Mouse (Mus musculus): ENCODE measurements around the gene Polr1d. TPM values are rescaled to one million over a fixed set of nuclear protein-coding genes. Genes with fewer than 3 reads are reported as not detected.

Gene Polr1d
- 85.0 and 89.2 TPM in 2 replicates for polyA plus RNA-seq (2012; rRNA removed)

DNA sequence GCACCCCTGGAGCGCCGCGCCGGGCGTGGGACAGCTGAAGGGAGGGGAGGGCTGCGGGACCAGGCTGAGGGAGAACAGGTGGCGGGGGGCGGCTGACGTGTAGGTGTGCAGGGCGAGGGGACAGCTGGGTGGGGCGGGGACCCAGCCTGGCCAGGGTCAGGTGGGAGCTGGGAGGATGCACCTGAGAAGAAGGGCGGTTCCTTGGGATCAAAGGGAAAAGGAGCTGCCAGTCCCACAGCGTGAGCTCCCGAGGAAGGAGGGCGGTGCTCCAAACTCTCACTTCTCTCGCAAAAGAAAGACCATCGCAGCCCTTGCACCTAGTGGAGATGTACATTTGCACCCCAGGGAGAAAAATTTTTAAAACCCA lies at the start of gene Polr1d:
TSS of gene Polr1d (plus strand) at position 252 of the 367 bp plus-strand sequence.
- Histone ChIP-seq H3K4me3 (replicated peaks; ENCODE audit: insufficient read depth, low read depth, low read length) (peak within 1 kb of the TSS; percentile 85), H3K27me3 (ENCODE audit: control insufficient read depth, insufficient read depth, low read length) (no peaks in the 10 kb centered on the region), H3K27ac (ENCODE audit: insufficient read depth, low read length) (peak within 1 kb of the TSS; percentile 87), H3K4me1 (ENCODE audit: control insufficient read depth, insufficient read depth, low read length) (peaks cover 12% of the 10 kb centered on the region; the same call in 1 of the 2 replicates)
- TF ChIP-seq POLR2A (IDR thresholded peaks at IDR 0.05; ENCODE audit: borderline replicate concordance, insufficient read depth, low read length) = no peak
- no peak for TF ChIP-seq CTCF (IDR thresholded peaks at IDR 0.05; ENCODE audit: borderline replicate concordance, insufficient read depth, low read depth, low read length)
- no peak for DNase-seq
- WGBS = under 1% methylated on average over 17 of the region's 17 CpGs

DNA sequence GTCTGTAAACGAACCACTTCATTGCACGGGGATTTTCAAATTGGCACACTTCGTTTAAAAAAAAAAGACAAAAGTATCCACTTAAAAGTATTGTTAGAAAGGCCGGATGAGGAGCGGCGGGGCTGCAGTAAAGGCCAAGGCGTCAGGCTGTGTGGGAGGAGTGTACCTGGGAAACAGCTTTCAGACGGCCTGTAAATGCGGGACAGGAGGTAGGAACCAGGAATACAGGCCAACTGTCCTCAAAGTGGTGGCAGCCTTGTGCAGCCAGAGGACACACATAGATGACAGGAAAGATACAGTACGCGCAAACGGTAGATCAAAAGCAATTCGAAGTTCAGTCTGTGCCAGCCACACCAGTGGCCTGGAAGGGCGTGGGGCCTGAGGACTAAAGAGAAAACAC lies 45.6 kb upstream of the Polr1d start:
- Histone ChIP-seq H3K4me1 (ENCODE audit: control insufficient read depth, insufficient read depth, low read length) (peaks cover 7% of the 10 kb centered on the region; the same call in 1 of the 2 replicates), H3K27ac (ENCODE audit: insufficient read depth, low read length) (no peak overlapping the region), H3K27me3 (ENCODE audit: control insufficient read depth, insufficient read depth, low read length) (no peaks in the 10 kb centered on the region), H3K4me3 (replicated peaks; ENCODE audit: insufficient read depth, low read depth, low read length) (no peak overlapping the region)
- peak in 1 of 2 experiments; percentile 46 for DNase-seq
- WGBS = 73% methylated on average over 14 of the region's 14 CpGs
- no peak for TF ChIP-seq CTCF (IDR thresholded peaks at IDR 0.05; ENCODE audit: borderline replicate concordance, insufficient read depth, low read depth, low read length)
- TF ChIP-seq POLR2A (IDR thresholded peaks at IDR 0.05; ENCODE audit: borderline replicate concordance, insufficient read depth, low read length) = no peak

DNA sequence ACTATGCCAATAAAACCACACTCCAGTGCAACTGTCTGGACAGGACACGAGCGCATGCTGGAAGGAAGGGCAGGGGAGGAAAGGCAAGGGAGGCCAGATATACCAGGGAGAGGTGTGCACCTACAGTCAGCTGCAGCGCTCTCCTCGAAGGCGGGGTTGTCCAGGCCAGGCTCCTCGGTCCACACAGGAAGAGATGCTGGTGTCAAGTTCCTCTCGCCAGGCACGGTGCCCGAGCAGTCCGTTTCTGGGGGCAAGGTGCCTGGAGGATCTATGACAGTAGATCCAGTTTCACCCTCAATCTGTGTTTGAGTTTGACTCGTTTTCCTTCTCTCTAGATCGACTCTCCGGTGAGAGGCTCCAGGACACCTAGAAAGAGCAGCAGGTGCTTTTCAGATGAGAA lies 43.7 kb upstream of the Polr1d start:
- Histone ChIP-seq H3K4me3 (replicated peaks; ENCODE audit: insufficient read depth, low read depth, low read length) (no peak overlapping the region), H3K4me1 (ENCODE audit: control insufficient read depth, insufficient read depth, low read length) (peaks cover 20% of the 10 kb centered on the region), H3K27me3 (ENCODE audit: control insufficient read depth, insufficient read depth, low read length) (no peaks in the 10 kb centered on the region), H3K27ac (ENCODE audit: insufficient read depth, low read length) (no peak overlapping the region)
- TF ChIP-seq CTCF (IDR thresholded peaks at IDR 0.05; ENCODE audit: borderline replicate concordance, insufficient read depth, low read depth, low read length) = no peak
- TF ChIP-seq POLR2A (IDR thresholded peaks at IDR 0.05; ENCODE audit: borderline replicate concordance, insufficient read depth, low read length) = no peak
- 72% methylated on average over 13 of the region's 13 CpGs for WGBS
- no peak for DNase-seq

DNA sequence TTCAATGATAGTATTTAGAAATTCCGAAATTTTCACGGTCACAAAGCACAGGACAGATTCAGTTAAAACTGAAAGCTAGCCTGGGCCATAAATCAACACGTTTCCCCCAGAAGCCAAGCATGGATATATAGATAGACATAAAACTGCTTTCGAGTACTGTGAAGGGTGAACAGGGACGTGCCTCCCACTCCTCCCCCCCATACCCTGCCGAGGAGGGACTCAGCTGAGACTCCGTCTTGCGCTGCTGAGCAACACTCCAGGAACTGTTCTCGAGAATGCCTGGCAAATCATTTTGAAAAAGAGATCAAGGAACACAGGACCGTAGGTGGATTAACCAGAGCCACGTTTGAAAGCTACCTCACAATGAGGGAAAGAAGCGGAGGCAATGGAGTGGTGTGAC lies 42.6 kb upstream of the Polr1d start:
- TF ChIP-seq CTCF (IDR thresholded peaks at IDR 0.05; ENCODE audit: borderline replicate concordance, insufficient read depth, low read depth, low read length) (no peak), POLR2A (IDR thresholded peaks at IDR 0.05; ENCODE audit: borderline replicate concordance, insufficient read depth, low read length) (no peak)
- WGBS = 73% methylated on average over 12 of the region's 12 CpGs
- Histone ChIP-seq H3K4me3 (replicated peaks; ENCODE audit: insufficient read depth, low read depth, low read length) (no peak overlapping the region), H3K4me1 (ENCODE audit: control insufficient read depth, insufficient read depth, low read length) (peaks cover 29% of the 10 kb centered on the region), H3K27ac (ENCODE audit: insufficient read depth, low read length) (no peak overlapping the region), H3K27me3 (ENCODE audit: control insufficient read depth, insufficient read depth, low read length) (no peaks in the 10 kb centered on the region)
- DNase-seq = no peak

DNA sequence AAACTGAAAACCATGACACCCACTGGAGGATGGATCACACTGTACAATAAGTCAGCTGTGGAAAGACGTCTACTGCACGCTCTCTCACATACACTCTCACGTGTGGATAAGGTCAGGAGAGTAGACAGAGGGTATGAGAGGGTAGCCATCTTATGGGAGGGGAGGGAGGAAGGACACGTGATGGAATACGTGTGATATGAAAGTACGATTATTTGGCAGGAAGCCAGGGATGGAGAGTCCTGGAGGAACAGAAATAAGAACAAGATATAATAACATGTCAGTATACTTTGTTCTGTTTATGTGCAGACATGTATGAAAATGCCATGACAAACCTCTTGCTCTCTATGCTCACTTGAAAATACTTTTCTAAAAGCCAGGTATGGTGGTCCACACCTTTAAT lies 41.5 kb upstream of the Polr1d start:
- Histone ChIP-seq H3K27ac (ENCODE audit: insufficient read depth, low read length) (no peak overlapping the region), H3K4me3 (replicated peaks; ENCODE audit: insufficient read depth, low read depth, low read length) (no peak overlapping the region), H3K27me3 (ENCODE audit: control insufficient read depth, insufficient read depth, low read length) (no peaks in the 10 kb centered on the region), H3K4me1 (ENCODE audit: control insufficient read depth, insufficient read depth, low read length) (peaks cover 36% of the 10 kb centered on the region)
- WGBS = 56% methylated on average over 6 of the region's 6 CpGs
- no peak for DNase-seq
- TF ChIP-seq CTCF (IDR thresholded peaks at IDR 0.05; ENCODE audit: borderline replicate concordance, insufficient read depth, low read depth, low read length) (no peak), POLR2A (IDR thresholded peaks at IDR 0.05; ENCODE audit: borderline replicate concordance, insufficient read depth, low read length) (no peak)

DNA sequence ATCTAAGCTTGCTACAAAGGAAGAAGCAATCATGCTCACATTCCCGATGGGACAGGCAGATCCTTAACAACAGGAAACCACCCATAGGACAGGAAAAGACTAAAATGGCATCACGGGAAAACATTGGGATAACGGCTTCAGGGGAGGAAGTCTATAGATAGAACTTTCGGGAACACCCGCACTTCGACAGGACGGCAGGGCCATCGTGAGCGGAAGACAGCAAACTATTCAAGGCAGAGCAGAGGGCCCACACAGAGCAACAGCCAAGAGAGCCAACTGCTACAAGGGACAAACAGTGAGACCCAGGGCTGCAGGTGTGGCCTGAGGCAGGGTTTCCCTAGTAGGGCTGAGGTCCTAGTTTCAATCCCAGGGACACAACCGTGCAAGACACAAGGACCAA lies 40.8 kb upstream of the Polr1d start:
- Histone ChIP-seq H3K27me3 (ENCODE audit: control insufficient read depth, insufficient read depth, low read length) (no peaks in the 10 kb centered on the region), H3K4me3 (replicated peaks; ENCODE audit: insufficient read depth, low read depth, low read length) (no peak overlapping the region), H3K27ac (ENCODE audit: insufficient read depth, low read length) (0 out of 2 replicates have a peak overlapping the region, but pooled peaks have one; percentile 7), H3K4me1 (ENCODE audit: control insufficient read depth, insufficient read depth, low read length) (peaks cover 36% of the 10 kb centered on the region)
- WGBS = 72% methylated on average over 10 of the region's 10 CpGs
- no peak for DNase-seq
- TF ChIP-seq POLR2A (IDR thresholded peaks at IDR 0.05; ENCODE audit: borderline replicate concordance, insufficient read depth, low read length) (no peak), CTCF (IDR thresholded peaks at IDR 0.05; ENCODE audit: borderline replicate concordance, insufficient read depth, low read depth, low read length) (no peak)

DNA sequence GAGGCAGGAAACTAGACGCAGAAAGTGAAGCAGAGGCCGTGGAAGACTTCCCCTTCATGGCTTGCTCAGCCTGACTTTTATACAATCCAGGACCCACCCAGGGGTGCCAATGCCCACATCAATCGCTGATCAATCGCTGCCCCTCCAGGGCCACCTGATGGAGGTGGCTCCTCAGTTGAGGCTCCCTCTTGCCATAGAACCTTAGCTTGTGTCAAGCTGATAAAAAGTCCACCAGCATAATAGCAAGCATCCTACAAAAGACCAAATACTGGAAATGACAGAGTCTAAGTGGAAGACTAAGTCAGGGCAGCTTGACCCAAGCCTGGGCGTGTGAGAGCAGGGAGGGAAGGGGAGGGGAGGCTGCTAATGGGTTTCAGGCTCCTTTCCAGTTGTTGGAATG lies 40.2 kb upstream of the Polr1d start:
- no peaks in the 10 kb centered on the region for H3K27me3 ChIP-seq (ENCODE audit: control insufficient read depth, insufficient read depth, low read length)
- TF ChIP-seq POLR2A (IDR thresholded peaks at IDR 0.05; ENCODE audit: borderline replicate concordance, insufficient read depth, low read length) = no peak
- TF ChIP-seq CTCF (IDR thresholded peaks at IDR 0.05; ENCODE audit: borderline replicate concordance, insufficient read depth, low read depth, low read length) = no peak
- WGBS = 78% methylated on average over 5 of the region's 5 CpGs
- no peak overlapping the region; the same call in 1 of the 2 replicates for H3K27ac ChIP-seq (ENCODE audit: insufficient read depth, low read length)
- DNase-seq = no peak
- no peak overlapping the region for H3K4me3 ChIP-seq (replicated peaks; ENCODE audit: insufficient read depth, low read depth, low read length)
- H3K4me1 ChIP-seq (ENCODE audit: control insufficient read depth, insufficient read depth, low read length) = peaks cover 36% of the 10 kb centered on the region

DNA sequence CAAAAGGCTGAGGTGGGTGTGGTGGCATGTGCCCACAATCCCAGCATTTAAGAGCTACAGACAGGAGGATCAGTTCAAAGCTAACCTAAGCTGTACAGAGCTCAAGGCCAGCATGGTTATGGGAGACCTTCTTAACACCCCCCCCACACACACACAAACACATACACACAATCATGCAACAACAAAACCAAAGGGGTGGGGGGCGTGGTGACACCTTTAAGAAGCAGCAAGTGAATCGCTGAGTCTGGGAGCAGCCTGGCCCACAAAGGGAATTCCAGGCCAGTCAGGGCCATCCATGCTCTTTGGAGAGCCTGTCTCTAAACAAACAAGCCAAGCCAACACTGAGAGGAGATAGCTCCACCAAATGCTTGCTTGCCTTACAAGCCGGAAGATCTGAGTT lies 39.2 kb upstream of the Polr1d start:
- WGBS = 54% methylated on average over 3 of the region's 3 CpGs
- Histone ChIP-seq H3K27me3 (ENCODE audit: control insufficient read depth, insufficient read depth, low read length) (no peaks in the 10 kb centered on the region), H3K27ac (ENCODE audit: insufficient read depth, low read length) (no peak overlapping the region), H3K4me1 (ENCODE audit: control insufficient read depth, insufficient read depth, low read length) (peaks cover 42% of the 10 kb centered on the region), H3K4me3 (replicated peaks; ENCODE audit: insufficient read depth, low read depth, low read length) (no peak overlapping the region)
- no peak for TF ChIP-seq CTCF (IDR thresholded peaks at IDR 0.05; ENCODE audit: borderline replicate concordance, insufficient read depth, low read depth, low read length)
- no peak for TF ChIP-seq POLR2A (IDR thresholded peaks at IDR 0.05; ENCODE audit: borderline replicate concordance, insufficient read depth, low read length)
- DNase-seq = no peak
